Mouse (Mus musculus): Measurements from ENCODE around the gene Il12rb2. TPM values are rescaled to one million over a fixed set of nuclear protein-coding genes. Genes with fewer than 3 reads are reported as not detected.

Gene Il12rb2
- total RNA-seq (2023): 0.77 TPM

GRCm38 (mm10) chr6:67375982-67376391, at the start of gene Il12rb2:
Il12rb2 (minus strand) TSS chr6:67376188.

Other genes with a start within 250 kb of the Il12rb2 start
- 338 TPM for gene Serbp1, start 138.0 kb downstream of the Il12rb2 start, total RNA-seq (2023)
- not detected for gene Il23r, start 115.7 kb upstream of the Il12rb2 start, total RNA-seq (2023)
- gene Tacstd2, start 159.6 kb upstream of the Il12rb2 start, total RNA-seq (2023): 0.40 TPM